Mouse (Mus musculus) kidney, adult 9 months (tissue): ENCODE results near the gene Pwp2.

ENCODE experiments used
- DNase-seq: peaks from one replicate; pipeline ENCODE4 v3.0.0; 2022

Gene Pwp2

DNA sequence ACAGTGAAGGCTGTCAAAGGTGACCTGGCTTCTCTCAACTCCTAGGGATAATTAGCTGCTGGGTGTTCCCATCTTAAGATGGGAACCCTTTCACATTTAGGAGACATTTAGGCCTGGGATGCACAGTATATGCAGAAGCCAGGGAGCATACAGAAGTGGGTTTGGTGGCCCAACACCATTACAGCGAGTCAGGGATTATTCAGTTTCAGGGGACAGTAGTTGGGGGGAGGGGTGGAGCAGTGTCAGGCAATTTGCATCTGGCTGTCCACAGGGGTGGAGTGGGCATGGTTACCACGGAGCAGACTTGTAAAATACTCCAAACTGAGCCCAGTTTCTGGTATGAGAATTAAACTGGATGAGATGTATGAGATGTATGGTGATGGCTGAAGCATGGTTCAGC, 14.5 kb downstream of the Pwp2 start:
- no peak for DNase-seq

DNA sequence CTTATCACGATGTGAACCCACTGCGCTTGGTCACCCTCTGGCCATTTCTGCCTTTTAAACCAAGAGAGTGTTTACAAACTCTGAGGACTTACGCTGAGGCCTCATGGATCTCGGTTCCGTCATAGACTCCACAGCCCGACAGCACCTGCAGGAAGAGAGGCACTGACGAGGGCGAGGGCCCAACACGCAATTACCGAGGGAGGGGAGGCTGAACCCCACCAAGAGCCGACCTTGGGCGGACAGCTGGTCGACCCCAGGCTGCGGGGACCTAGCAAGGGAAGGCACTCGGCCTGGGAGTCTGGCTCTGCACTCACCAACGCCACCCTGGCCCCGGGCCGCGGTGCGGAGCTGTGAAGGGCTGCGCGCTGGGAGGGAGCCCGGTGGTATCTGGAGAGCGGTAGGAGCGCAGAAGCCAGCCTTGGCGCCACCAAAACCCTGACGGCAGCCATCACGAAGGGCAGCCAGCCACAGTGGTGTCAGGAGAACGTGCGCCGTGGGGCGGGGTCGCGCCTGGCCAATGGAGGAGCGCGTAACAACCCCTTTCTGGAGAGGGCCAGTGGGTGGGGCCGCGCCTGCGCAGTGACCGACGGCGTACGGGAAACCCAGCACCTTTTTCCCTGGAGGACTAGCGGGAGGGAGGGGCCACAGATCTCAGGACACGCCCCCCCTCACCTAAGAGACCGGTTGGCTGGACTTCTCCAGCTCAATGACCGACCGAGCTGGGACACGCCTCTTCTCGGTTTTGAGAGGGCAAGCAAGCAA, 15.5 kb downstream of the Pwp2 start, which contains the start of gene D10Jhu81e:
Gene D10Jhu81e, minus strand, starts transcription at position 502 of the 762 bp plus-strand sequence.
- DNase-seq = peak; percentile 100

DNA sequence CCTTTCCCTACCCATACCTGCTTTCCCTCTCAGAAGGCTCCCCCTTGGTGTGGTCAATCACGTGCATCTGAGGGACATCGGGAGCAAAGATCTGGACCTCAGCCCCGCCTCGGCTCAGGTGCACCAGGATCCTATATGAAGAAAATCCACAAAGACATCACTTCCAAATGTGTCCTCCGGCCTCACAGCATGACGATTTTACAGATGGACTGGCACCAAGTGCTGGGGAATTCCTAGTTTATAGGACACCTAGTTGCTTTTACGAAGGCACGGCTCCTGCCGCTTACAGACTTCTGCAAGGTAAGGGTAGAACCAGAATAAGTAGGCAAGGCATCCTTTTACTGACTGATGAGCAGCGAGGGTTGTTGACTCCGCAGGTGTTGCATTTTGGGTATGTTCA, 16.2 kb downstream of the Pwp2 start:
- no peak for DNase-seq

DNA sequence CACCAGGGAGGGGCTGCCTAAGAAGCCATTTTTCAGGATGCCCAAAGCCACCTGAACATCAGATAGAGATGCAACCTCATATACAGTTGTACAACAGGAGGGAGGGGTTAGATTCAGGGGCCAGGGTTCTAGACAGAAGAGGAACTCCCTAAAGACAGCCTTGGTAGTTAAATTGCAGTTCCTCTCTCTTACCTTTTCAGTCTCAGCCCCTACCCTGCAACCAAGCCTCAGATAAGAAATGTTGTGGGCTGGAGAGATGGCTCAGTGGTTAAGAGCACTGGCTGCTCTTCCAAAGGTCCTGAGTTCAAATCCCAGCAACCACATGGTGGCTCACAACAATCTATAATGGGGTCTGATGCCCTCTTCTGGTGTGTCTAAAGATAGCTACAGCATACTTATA, 17.2 kb downstream of the Pwp2 start:
- DNase-seq = no peak

GRCm38 (mm10) chr10:78167333-78167732, 17.6 kb downstream of the Pwp2 start:
- DNase-seq = no peak

DNA sequence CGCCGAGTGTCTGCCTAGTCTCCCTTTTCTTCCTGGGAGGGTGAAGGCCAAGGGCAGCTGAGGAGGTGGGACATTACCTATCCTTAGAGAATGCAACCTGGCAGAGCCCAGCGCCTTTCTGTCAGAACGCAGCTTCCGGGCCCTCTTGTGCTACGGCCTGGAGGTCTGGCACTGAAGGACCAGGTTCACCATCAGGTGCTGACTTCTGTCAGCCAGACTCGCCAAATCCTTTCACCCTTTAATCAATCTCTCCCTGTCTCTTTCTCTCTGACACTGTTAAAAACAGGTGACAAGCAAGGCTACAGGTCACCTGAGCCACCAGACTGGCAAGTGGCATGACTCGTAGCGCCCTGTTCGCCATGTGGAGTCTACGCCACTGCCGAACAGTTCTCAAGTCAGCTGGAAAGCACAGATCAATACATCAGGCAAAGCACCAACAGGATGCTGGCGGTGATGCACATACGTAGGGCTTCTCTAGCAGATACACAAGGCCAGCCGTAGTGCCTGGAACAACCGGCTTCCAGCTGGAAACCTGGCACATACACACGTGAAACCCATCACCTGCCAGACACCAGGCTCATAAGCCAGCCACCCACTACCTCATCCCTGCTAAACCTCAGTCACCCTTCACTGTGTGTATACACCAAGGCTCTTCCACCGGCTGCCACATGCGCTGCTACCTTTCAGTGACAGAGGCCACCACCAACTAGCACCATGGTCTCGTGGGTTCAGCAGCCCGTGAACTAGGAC, 19.5 kb downstream of the Pwp2 start:
- DNase-seq = no peak

DNA sequence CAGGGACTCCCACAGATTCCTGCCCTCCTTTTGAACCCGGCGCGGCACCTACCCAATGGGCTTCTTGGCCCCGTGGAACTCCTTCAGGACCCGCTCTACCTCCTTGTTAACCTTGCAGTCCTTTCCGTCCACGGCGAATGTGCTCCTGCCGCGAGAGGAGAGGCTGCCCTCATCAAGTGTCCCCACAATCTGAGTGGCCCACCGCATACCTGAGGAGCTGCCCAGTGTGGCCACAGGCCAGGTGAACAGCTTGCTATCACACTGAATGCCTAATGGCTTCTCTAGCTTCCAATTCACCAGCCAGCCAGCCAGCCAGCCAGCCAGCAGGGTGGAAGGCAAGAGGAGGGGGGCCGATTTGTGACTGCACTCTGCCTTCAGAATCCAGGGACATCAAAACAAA, 20.2 kb downstream of the Pwp2 start:
- DNase-seq = no peak

DNA sequence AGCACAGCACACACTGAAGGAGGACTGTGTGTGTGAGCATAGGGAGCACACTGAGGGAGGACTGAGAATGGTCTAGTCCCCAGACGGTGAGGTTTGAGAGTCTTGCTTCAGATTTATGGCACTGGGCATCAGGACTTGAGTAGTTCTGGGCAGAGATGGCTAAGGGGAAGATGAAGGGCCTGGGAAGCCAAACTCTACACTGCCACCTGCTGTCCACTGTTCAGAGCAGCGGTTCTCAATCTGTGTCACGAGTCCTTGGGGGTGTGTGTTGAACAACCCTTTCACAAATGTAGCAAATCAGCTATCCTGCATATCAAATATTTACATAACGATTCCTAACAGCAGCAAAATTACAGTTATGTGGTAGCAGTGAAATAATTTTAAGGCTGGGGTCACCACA, 21.0 kb downstream of the Pwp2 start:
- DNase-seq = peak; percentile 70

GRCm38 (mm10) chr10:78163241-78163640, 21.7 kb downstream of the Pwp2 start:
- no peak for DNase-seq

DNA sequence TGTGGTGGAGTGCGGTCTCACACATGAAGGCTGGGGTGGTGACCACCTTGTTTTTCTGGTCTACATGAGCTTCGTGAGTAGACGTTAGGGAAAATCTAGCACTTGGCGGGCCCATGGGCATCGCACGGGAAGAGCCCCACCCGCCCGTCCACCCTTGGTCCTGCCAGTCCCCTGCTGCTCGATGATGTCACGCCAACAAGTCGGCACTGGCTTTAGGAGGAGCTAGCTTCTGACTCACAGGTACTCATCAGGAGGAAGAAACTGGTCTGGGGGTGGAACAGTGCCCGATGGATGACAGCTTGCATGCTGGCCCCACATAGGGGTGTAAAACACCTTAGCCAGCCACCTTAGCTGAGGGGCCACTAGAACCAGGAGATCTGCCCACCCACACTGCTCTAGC, 22.3 kb downstream of the Pwp2 start:
- DNase-seq = no peak

- DNase-seq = no peak
These were observed 23.9 kb downstream of the Pwp2 start for GRCm38 (mm10) chr10:78161096-78161495.

GRCm38 (mm10) chr10:78160369-78161095, 24.4 kb downstream of the Pwp2 start:
- no peak for DNase-seq

- DNase-seq = peak; percentile 95
These were observed 25.0 kb downstream of the Pwp2 start for GRCm38 (mm10) chr10:78159906-78160305.

DNA sequence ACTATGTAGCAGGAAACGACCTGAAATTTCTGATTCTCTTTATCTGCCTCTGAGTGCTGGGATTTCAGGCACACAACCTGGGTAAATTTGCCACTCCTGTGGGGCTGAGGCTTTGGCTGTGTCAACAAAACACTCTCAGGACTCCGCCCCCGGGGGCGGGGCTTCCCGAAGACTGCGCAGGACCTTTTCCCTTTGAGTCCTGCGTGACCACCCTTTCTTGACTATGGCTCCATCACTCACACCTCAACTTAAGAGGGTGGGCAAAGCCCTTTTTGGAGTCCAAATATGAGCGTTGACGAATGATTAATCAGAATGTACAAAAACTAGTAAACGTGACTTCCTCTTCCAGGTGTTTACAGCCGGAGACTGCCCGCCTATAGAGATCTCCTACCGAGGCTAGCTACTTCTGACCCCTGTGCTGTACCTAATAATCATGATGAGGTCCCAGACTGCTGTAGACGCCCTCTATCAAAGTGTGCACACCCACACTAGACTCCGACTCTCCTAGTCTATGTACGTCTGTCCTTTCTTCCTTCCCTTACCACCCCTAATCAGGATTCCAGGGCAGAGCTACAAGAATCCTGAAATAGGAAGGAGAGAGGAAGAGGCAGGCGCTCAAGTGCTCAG, 25.6 kb downstream of the Pwp2 start:
- DNase-seq = peak; percentile 86

GRCm38 (mm10) chr10:78158041-78158440, 26.9 kb downstream of the Pwp2 start:
- peak; percentile 62 for DNase-seq

DNA sequence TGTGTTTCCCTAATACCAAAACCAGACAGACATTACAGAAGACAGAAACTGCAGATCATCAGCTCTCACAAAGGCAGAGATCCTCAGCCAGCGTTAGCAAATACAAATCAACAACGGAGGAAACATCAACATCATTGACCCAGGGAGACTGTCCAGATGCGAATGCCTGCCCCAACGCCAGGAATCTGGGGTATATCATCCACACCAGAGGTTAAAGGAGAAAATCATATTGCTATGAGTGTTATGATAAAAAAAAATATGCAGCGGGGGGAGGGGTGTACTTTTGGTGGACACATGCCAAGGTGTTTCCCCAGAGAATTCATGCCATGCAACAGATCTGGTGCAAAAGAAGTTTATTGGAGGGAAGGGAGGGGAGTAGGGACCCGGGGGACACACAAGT, 28.0 kb downstream of the Pwp2 start:
- DNase-seq = no peak

DNA sequence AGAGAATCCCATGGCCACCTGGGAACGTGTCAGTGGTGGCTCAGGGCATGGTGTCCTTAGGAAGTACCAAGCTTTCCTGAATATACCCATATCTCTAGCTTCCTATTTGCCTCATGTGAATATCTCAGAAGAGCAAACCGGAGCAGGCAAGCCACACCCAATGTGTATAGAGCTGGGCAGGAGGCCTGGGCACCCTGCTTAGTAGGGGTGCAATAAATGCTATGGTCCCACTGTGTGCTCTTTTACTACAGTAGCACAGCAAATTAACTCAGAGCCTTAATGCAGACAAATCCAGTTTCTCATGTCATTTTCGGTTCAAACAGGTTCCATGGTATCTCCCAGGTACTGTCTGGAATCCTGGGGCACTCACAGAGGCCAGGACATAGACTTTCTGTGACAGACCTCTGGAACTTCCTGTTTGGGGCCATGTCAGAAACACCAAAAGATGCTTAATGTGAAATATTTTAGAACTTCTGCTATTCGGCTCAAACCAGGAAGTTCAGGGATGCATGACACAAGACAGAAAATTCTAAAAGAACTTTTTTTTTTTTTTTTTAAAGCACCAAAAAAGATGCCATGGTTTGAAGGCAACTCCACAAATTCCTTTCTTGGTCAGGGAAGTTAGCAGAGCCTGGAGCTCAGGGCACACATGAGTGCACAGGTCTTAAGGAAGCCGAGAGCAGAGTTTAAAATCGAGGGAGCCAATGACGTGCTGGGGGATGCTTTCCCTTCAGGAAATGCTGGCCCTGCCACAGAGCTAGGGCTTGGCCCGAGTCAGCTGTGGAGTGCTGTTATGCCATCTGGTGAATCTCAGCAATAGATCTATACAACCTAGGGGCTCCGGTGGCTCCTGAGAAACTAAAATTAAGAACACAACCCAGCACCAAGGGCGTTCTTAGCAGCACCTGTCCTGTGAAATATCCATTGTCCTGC, 35.8 kb downstream of the Pwp2 start:
- DNase-seq = no peak

- no peak for DNase-seq
These were observed 37.0 kb downstream of the Pwp2 start for GRCm38 (mm10) chr10:78147908-78148441.

DNA sequence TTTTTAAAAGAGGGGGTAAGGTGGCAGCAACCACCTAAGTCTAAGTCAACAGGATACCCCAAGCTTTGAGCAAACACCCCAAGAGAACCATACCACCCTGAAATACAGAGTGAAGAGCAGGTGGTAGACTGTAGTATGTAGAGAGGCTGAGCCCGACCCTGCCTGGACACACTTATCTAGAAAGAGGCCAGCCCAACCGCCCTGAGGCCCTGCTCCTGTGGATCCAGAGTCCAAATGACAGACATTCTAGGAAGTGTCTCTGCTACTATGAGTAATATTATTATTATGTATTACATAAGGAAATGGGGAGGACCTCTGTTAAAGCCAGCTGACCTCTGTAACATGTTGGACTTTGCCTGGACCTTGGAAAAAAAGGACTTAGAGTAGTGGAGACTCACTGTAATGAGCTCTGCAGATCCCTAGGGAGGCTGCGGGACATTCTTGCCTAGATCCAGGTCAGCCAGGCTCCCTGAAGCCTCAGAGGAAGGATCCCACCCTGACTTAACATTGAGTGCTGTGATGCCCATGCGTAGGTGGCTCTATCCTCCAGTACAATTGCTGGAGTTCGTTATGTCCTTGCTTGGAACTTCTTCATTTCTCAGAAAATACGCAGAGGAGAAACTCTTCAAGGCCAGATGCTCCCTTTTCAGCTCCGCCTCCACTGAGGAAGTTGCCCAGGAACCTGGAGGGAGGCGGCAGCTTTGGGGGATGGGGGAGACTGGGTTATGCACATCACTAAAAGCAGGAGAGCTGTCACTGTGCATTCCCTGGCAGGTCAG, 41.0 kb downstream of the Pwp2 start:
- DNase-seq = peak; percentile 87

- DNase-seq = no peak
These were observed 44.1 kb downstream of the Pwp2 start for GRCm38 (mm10) chr10:78140843-78141242.

DNA sequence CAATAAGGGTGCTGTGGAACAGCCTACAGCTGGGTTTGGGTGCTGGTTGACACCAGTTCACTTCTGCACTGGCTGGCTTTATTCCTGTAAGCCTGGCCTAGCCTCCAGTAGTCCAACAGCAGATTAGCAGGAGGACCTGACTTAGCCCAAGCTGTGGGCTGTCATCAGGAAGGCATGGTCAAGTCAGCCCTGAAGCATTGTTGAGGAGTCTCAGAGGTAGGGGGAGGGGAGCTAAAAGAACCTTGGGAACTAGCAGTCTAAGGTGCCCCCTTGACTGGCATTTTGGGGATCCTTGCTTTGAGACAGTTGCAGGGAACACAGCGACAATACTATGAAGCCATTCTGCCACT, 44.7 kb downstream of the Pwp2 start:
- DNase-seq = no peak
